Mouse (Mus musculus) G1E (cell line): Measurements from ENCODE around the gene Mpp6. TPM values are rescaled to one million over a fixed set of nuclear protein-coding genes. Genes with fewer than 3 reads are reported as not detected.

Source experiments
- ATAC-seq: 2 replicates; pipeline ENCODE4 v1.8.0; 2016; ENCODE audit warnings: mild to moderate bottlenecking; ENCODE audit not compliant: insufficient number of reproducible peaks, poor library complexity, low FRiP score, severe bottlenecking; ENCODE audit errors: extremely low read depth
- DNase-seq: peaks from one replicate; pipeline ENCODE4 v3.0.0; 2012; ENCODE audit warnings: low spot score
- H3K27me3 ChIP-seq: 2 replicates; pipeline ENCODE4 v1.6.1; 2012; ENCODE audit warnings: mild to moderate bottlenecking, low read length, inconsistent platforms; ENCODE audit not compliant: insufficient read depth
- H3K36me3 ChIP-seq: replicated peaks from 2 replicates; pipeline ENCODE3; 2012; ENCODE audit warnings: mild to moderate bottlenecking, inconsistent platforms
- H3K4me1 ChIP-seq: 2 replicates; pipeline ENCODE4 v1.6.1; 2012; ENCODE audit warnings: low read depth, low read length, inconsistent platforms, mixed read lengths; ENCODE audit not compliant: insufficient read depth
- H3K4me3 ChIP-seq: 2 replicates; pipeline ENCODE4 v1.5.1; 2012; ENCODE audit warnings: low read depth, mild to moderate bottlenecking, inconsistent platforms, low read length, moderate library complexity, mixed read lengths
- H3K9me3 ChIP-seq: replicated peaks from 2 replicates; pipeline ENCODE4 v1.6.1; 2012; ENCODE audit warnings: inconsistent platforms
- CTCF ChIP-seq: IDR thresholded peaks from 2 replicates; pipeline ENCODE4 v1.5.1; 2012; ENCODE audit warnings: low read depth, low read length, inconsistent platforms, mixed read lengths
- GATA1 ChIP-seq: IDR thresholded peaks from 2 replicates; pipeline ENCODE4 v1.6.1; 2012; ENCODE audit warnings: borderline replicate concordance, low read length, inconsistent platforms, mixed read lengths
- GATA2 ChIP-seq: IDR thresholded peaks from 2 replicates; pipeline ENCODE4 v1.6.1; 2012; ENCODE audit warnings: low read depth, low read length, inconsistent platforms, borderline replicate concordance
- POLR2AphosphoS5 ChIP-seq: IDR thresholded peaks from 2 replicates; pipeline ENCODE4 v1.6.1; 2012; ENCODE audit warnings: low read depth, low read length, inconsistent platforms; ENCODE audit not compliant: insufficient replicate concordance
- TAL1 ChIP-seq: conservative IDR thresholded peaks from 2 replicates; pipeline ENCODE4 v1.6.1; 2012; ENCODE audit warnings: low read depth, low read length, inconsistent platforms, mixed read lengths
- polyA plus RNA-seq: library from polyadenylated mRNA; stranded (reverse); fragments of >175 nt; gene quantifications from 2 replicates; pipeline ENCODE4 v1.2.3, GENCODE M21; 2012
- total RNA-seq, 2 experiments: library from RNA; stranded (forward) in 1 of 2; stranded (reverse) in 1 of 2; fragments of 200-1000 nt in 1 of 2; fragments of >200 nt in 1 of 2; fragmentation: Nextera tagmentation in 1 of 2; gene quantifications; 2 replicates each; pipeline ENCODE4 v1.2.3; 2014 to 2017

Mpp6 gene
- total and polyA plus RNA-seq, 3 experiments = 18.3 to 164 (median 152) TPM

- H3K9me3 ChIP-seq = no peaks in the 10 kb centered on the region
- TF ChIP-seq POLR2AphosphoS5 (no peak), GATA2 (no peak), CTCF (no peak), GATA1 (no peak), TAL1 (no peak)
- H3K27me3 ChIP-seq = no peaks in the 10 kb centered on the region
- DNase-seq = no peak
- H3K4me1 ChIP-seq = 0 out of 2 replicates have a peak, but pooled peaks cover 2% of the 10 kb centered on the region
- ATAC-seq = no peak
- no peak overlapping the region for H3K4me3 ChIP-seq
- peaks cover 77% of the 10 kb centered on the region for H3K36me3 ChIP-seq
Observed at GRCm38 (mm10) chr6:50191605-50192004, 81.6 kb downstream of the Mpp6 start.

- Histone ChIP-seq H3K4me3 (no peak overlapping the region), H3K27me3 (no peaks in the 10 kb centered on the region), H3K9me3 (no peaks in the 10 kb centered on the region), H3K36me3 (peaks cover 76% of the 10 kb centered on the region), H3K4me1 (0 out of 2 replicates have a peak, but pooled peaks cover 2% of the 10 kb centered on the region)
- ATAC-seq = no peak
- no peak for DNase-seq
- TF ChIP-seq GATA2 (no peak), CTCF (no peak), TAL1 (no peak), POLR2AphosphoS5 (no peak), GATA1 (no peak)
Observed at GRCm38 (mm10) chr6:50192169-50192568, 82.1 kb downstream of the Mpp6 start.

DNA sequence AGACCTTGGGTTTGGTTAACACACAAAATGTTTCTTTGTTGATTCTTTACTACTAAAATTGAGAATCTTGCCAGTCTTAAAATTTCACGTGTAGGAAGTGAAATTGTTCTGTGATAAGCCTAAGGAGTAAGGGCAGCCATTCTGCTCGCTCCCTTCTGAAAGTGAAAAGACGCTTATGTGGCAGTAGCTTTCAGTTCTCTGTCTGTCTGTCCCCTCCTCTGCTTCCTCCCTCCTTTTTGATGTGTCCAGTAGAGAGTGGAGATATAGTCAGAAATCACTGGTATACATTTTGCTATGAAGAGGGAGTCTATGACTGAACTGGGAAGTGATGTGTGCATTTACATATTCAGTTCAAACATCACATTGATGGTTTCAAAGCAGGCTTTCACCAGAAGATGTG lies 82.8 kb downstream of the Mpp6 start:
- no peak for ATAC-seq
- peaks cover 78% of the 10 kb centered on the region for H3K36me3 ChIP-seq
- no peak for TF ChIP-seq TAL1

GRCm38 (mm10) chr6:50193851-50194250 lies 83.8 kb downstream of the Mpp6 start:
- ATAC-seq (no peak), DNase-seq (no peak)
- no peaks in the 10 kb centered on the region for H3K9me3 ChIP-seq
- no peaks in the 10 kb centered on the region for H3K27me3 ChIP-seq
- no peak for TF ChIP-seq CTCF
- no peak for TF ChIP-seq POLR2AphosphoS5
- no peak for TF ChIP-seq GATA2
- no peak for TF ChIP-seq GATA1
- peaks cover 76% of the 10 kb centered on the region for H3K36me3 ChIP-seq
- H3K4me1 ChIP-seq = no peaks in the 10 kb centered on the region
- H3K4me3 ChIP-seq = no peak overlapping the region

More for the DNA sequence above, 82.8 kb downstream of the Mpp6 start:
- no peak overlapping the region for H3K4me3 ChIP-seq
- H3K27me3 ChIP-seq = no peaks in the 10 kb centered on the region
- DNase-seq = no peak
- 0 out of 2 replicates have a peak, but pooled peaks cover 2% of the 10 kb centered on the region for H3K4me1 ChIP-seq
- H3K9me3 ChIP-seq = no peaks in the 10 kb centered on the region

GRCm38 (mm10) chr6:50204356-50204755 lies 94.3 kb downstream of the Mpp6 start:
- Histone ChIP-seq H3K36me3 (peaks cover 30% of the 10 kb centered on the region), H3K27me3 (peaks cover 3% of the 10 kb centered on the region; the same call in 1 of the 2 replicates), H3K4me3 (no peak overlapping the region), H3K4me1 (peaks cover 8% of the 10 kb centered on the region), H3K9me3 (peaks cover 5% of the 10 kb centered on the region)
- ATAC-seq = no peak
- no peak for TF ChIP-seq GATA2
- TF ChIP-seq TAL1 = no peak
- no peak for TF ChIP-seq CTCF
- TF ChIP-seq GATA1 = no peak
- TF ChIP-seq POLR2AphosphoS5 = no peak
- no peak for DNase-seq

DNA sequence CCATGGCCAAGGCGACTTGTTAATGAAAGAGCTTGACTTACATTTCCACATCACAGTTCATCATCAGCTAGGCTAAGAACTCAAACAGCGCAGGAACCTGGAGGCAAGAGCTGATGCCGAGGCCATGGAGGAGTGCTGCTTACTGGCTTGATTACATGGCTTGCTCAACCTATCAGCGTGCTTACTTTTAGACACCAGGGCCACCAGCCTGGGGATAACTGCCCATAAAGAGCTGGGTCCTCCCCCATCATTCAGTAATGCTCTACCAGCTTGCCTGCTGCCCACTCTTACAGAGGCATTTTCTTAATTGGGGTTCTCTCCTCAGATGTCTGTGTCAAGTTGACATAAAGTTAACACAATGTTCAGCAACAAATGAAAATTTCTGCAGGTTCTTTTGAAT lies 95.1 kb downstream of the Mpp6 start:
- H3K27me3 ChIP-seq = peaks cover 6% of the 10 kb centered on the region; the same call in 1 of the 2 replicates
- peaks cover 26% of the 10 kb centered on the region for H3K36me3 ChIP-seq
- H3K4me1 ChIP-seq = peaks cover 8% of the 10 kb centered on the region
- H3K4me3 ChIP-seq = no peak overlapping the region
- no peak for TF ChIP-seq TAL1
- TF ChIP-seq CTCF = no peak
- TF ChIP-seq GATA1 = no peak
- no peak for DNase-seq
- peaks cover 5% of the 10 kb centered on the region for H3K9me3 ChIP-seq
- ATAC-seq = no peak
